Mouse (Mus musculus): ENCODE results near the gene Ubqln4.

DNA sequence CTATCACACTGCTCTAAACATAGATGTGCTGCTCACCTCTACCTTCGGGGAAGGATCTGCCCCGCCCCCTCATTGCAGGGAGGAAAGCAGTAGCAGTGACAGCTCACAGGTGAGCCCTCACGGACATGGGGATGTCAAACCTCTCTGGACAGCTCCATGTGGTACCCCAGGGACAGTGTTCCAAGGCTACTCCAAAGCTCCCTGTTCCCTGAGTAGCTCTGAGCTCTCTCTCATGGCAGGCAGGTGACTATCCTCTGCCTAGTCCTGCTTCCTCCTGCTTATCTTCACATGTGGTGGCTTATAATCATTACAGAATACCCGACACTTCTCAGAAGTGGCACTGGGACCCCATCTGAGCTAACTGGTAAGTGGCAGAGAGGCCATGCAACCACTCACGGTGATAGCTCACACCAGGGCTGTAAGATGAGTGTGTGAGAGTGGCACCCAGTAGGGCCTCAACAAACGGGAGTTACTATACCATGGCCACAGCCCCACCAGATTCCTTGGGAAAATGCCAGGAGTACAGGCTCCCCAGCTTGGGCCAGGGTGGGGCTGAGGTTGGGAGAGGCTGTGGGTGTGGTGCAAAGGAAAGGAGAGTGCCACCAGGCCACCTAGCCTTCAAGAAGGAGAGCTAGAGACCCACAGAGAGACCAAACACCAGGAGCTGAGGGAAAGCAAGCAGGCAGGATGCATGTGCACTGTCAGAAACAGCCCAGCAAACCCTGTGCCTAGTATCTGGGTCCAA lies 6.7 kb upstream of the Ubqln4 start:
- no peak for TF ChIP-seq CTCF (IDR thresholded peaks at IDR 0.05)
- TF ChIP-seq EP300 (IDR thresholded peaks at IDR 0.05), result no peak

Data from lung, postnatal 0 days (tissue).